Comparison of ENCODE assay signal across 20 mouse cellular contexts in the genomic region with DNA sequence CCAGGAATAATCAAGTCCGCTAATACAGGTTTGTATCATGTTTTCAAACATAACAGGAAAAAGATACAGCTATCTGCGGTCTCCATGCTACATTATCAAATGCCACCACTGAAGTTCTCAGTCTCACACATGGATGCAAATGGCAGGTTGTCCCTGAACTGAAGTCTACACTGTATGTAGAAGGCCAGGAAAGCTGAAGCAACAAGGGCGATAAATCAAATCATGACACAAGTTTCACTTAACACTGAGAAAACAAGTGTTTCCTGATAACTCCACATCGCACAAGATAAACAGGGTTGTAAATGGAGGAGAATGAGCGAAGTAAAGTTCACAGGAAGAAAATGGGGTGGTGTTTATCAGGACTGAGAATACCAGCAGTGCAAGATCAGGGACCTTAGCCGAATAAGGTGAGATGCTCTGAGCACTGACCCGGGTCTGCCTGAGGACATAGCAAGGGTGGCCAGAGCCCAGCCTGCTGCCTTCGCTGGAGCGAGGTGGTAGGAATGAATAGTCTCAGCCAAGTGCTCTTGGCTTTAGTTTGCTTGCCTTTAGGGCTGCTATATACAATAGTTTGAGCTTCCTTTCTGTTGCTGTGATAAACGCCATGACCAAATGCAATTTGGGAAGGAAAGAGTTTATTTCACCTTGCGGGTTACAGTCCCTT.
DNase-seq lines count a peak whose midpoint lies in the region; ATAC-seq lines count a peak whose summit lies in the region.
"Had no signal": no experiment of that assay in that cellular context is flagged by ENCODE, and none has a peak within 500 bp of the region (broad histone marks: within the 10 kb centered on the region; RNA-seq: fewer than 3 reads in every experiment).

No protein-coding gene starts in this region.

- H3K4me3 ChIP-seq in heart, embryonic 10.5 days, result no peak overlapping the region
- H3K4me3 ChIP-seq in heart, embryonic 12.5 days, result no peak overlapping the region
- H3K4me3 ChIP-seq in intestine, embryonic 16.5 days (ENCODE audit: low read length), result no peak overlapping the region
- H3K4me3 ChIP-seq: embryonic facial prominence, embryonic 10.5 days; embryonic facial prominence, embryonic 12.5 days; forebrain, embryonic 13.5 days; forebrain, embryonic 15.5 days had no signal

- H3K36me3 ChIP-seq in heart, embryonic 10.5 days, result no peaks in the 10 kb centered on the region
- no peaks in the 10 kb centered on the region for H3K36me3 ChIP-seq in heart, embryonic 12.5 days
- no peaks in the 10 kb centered on the region for H3K36me3 ChIP-seq in intestine, embryonic 16.5 days (ENCODE audit: control insufficient read depth, insufficient read depth, low read length)
- H3K36me3 ChIP-seq: embryonic facial prominence, embryonic 10.5 days; embryonic facial prominence, embryonic 12.5 days; forebrain, embryonic 15.5 days had no signal

- 57% methylated on average over 11 of the region's 11 CpGs for WGBS in heart, embryonic 10.5 days
- WGBS in heart, embryonic 12.5 days, result 51% methylated on average over 11 of the region's 11 CpGs
- WGBS in intestine, embryonic 16.5 days, result 62% methylated on average over 11 of the region's 11 CpGs

- H3K4me1 ChIP-seq in heart, embryonic 10.5 days, result peaks cover 7% of the 10 kb centered on the region; the same call in 1 of the 2 replicates
- H3K4me1 ChIP-seq in heart, embryonic 12.5 days (replicated peaks), result peaks cover 13% of the 10 kb centered on the region
- H3K4me1 ChIP-seq in intestine, embryonic 16.5 days (ENCODE audit: control insufficient read depth, insufficient read depth, low read length), result no peaks in the 10 kb centered on the region
- H3K4me1 ChIP-seq: embryonic facial prominence, embryonic 10.5 days; embryonic facial prominence, embryonic 12.5 days; forebrain, embryonic 13.5 days; forebrain, embryonic 15.5 days had no signal

- H3K27me3 ChIP-seq in heart, embryonic 10.5 days (ENCODE audit: insufficient read depth, poor library complexity, severe bottlenecking), result no peaks in the 10 kb centered on the region
- no peaks in the 10 kb centered on the region for H3K27me3 ChIP-seq in heart, embryonic 12.5 days (replicated peaks)
- H3K27me3 ChIP-seq in intestine, embryonic 16.5 days (replicated peaks; ENCODE audit: control insufficient read depth, insufficient read depth, low read length), result no peaks in the 10 kb centered on the region; the same call in 1 of the 2 replicates
- H3K27me3 ChIP-seq: embryonic facial prominence, embryonic 12.5 days; forebrain, embryonic 13.5 days; forebrain, embryonic 15.5 days had no signal

- DNase-seq in heart, embryonic 10.5 days (ENCODE audit: low spot score), result peak; percentile 62
- DNase-seq in right cerebral cortex, postnatal 10 days (ENCODE audit: low spot score in 2 of 2), result peak; percentile 5 to 9
- no peak for DNase-seq in right cerebral cortex, postnatal 14 days
- no peak for DNase-seq in MN1 (ENCODE audit: low spot score)
- DNase-seq: adrenal gland, adult 8-10 months; adrenal gland, postnatal 14 days; adrenal gland, postnatal 36 days; cerebellum, adult 11-12 months; cerebellum, adult 2 months; cerebellum, adult 9-10 months; cerebellum, postnatal 10 days; cerebellum, postnatal 25 days had no signal

- no peak overlapping the region for H3K4me2 ChIP-seq in heart, embryonic 12.5 days
- H3K4me2 ChIP-seq in intestine, embryonic 16.5 days (ENCODE audit: low read depth, low read length), result no peak overlapping the region
- H3K4me2 ChIP-seq: embryonic facial prominence, embryonic 12.5 days; forebrain, embryonic 13.5 days; forebrain, embryonic 15.5 days had no signal

- H3K9ac ChIP-seq in heart, embryonic 12.5 days, result no peak overlapping the region
- no peak overlapping the region for H3K9ac ChIP-seq in intestine, embryonic 16.5 days (ENCODE audit: low read depth, low read length)
- H3K9ac ChIP-seq: embryonic facial prominence, embryonic 12.5 days; forebrain, embryonic 13.5 days; forebrain, embryonic 15.5 days had no signal

- no peak for ATAC-seq in heart, embryonic 12.5 days (ENCODE audit: insufficient number of reproducible peaks, low FRiP score)
- peak; percentile 69 for ATAC-seq in intestine, embryonic 16.5 days
- ATAC-seq: activated CD4-positive, CD25-positive, alpha-beta regulatory T cell, adult 4 months; forebrain, embryonic 13.5 days; forebrain, embryonic 15.5 days; Patski had no signal

- H3K9me3 ChIP-seq in heart, embryonic 10.5 days, result no peaks in the 10 kb centered on the region
- H3K9me3 ChIP-seq in heart, embryonic 12.5 days (replicated peaks), result peaks cover 7% of the 10 kb centered on the region
- peaks cover under 1% of the 10 kb centered on the region; the same call in 1 of the 2 replicates for H3K9me3 ChIP-seq in intestine, embryonic 16.5 days (ENCODE audit: control insufficient read depth, low read length)
- H3K9me3 ChIP-seq: forebrain, embryonic 15.5 days had no signal

- no peak overlapping the region for H3K27ac ChIP-seq in heart, embryonic 10.5 days
- H3K27ac ChIP-seq in heart, embryonic 12.5 days (ENCODE audit: poor library complexity, severe bottlenecking), result no peak overlapping the region
- H3K27ac ChIP-seq in intestine, embryonic 16.5 days (ENCODE audit: low read length), result no peak overlapping the region
- H3K27ac ChIP-seq: embryonic facial prominence, embryonic 10.5 days; embryonic facial prominence, embryonic 12.5 days; forebrain, embryonic 13.5 days; forebrain, embryonic 15.5 days had no signal

Comparison
In these comparisons a context has a peak if more than half of its experiments do, and no peak if none do; other contexts are left out.
1. DNase-seq: peak in heart, embryonic 10.5 days (single experiment) and right cerebral cortex, postnatal 10 days (2 of 2); none in right cerebral cortex, postnatal 14 days (single experiment) and MN1 (single experiment).